Mouse (Mus musculus) neural tube, embryonic 11.5 days (tissue): Measurements from ENCODE around the gene Zdhhc21. TPM values are rescaled to one million over a fixed set of nuclear protein-coding genes. Genes with fewer than 3 reads are reported as not detected.

ENCODE experiments used
- ATAC-seq: fragments of 200-750 bp; cut with Nextera tagmentation; 2 replicates; pipeline ENCODE4 v1.8.0; 2017; ENCODE audit warnings: moderate number of reproducible peaks, mild to moderate bottlenecking, moderate TSS enrichment, moderate library complexity; ENCODE audit not compliant: insufficient read depth, low FRiP score, low TSS enrichment
- DNase-seq: peaks from one replicate; pipeline ENCODE4 v3.0.0-alpha.2; 2015; ENCODE audit warnings: low spot score
- H3K27ac ChIP-seq: fragments of 300-500 bp; sonication (generic); 2 replicates; pipeline ENCODE4 v1.5.1; 2014; ENCODE audit warnings: low read depth, mild to moderate bottlenecking, low read length
- H3K27me3 ChIP-seq: fragments of 300-500 bp; sonication (generic); 2 replicates; pipeline ENCODE4 v1.6.1; 2014; ENCODE audit warnings: mild to moderate bottlenecking, low read length, mixed read lengths; ENCODE audit not compliant: control insufficient read depth, insufficient read depth
- H3K36me3 ChIP-seq: fragments of 300-500 bp; sonication (generic); 2 replicates; pipeline ENCODE4 v1.6.1; 2014; ENCODE audit warnings: mild to moderate bottlenecking, low read length, moderate library complexity, mixed read lengths; ENCODE audit not compliant: control insufficient read depth, insufficient read depth
- H3K4me1 ChIP-seq: fragments of 300-500 bp; sonication (generic); 2 replicates; pipeline ENCODE4 v1.6.1; 2014; ENCODE audit warnings: low read length, mixed read lengths; ENCODE audit not compliant: control insufficient read depth, insufficient read depth
- H3K4me2 ChIP-seq: fragments of 300-500 bp; sonication (generic); 2 replicates; pipeline ENCODE4 v1.6.1; 2014; ENCODE audit warnings: low read depth, mild to moderate bottlenecking, moderate library complexity
- H3K4me3 ChIP-seq: fragments of 300-500 bp; sonication (generic); 2 replicates; pipeline ENCODE4 v1.5.1; 2014; ENCODE audit warnings: low read depth, low read length
- H3K9ac ChIP-seq: fragments of 300-500 bp; sonication (generic); 2 replicates; pipeline ENCODE4 v1.6.1; 2014; ENCODE audit warnings: mild to moderate bottlenecking, low read length
- H3K9me3 ChIP-seq: fragments of 300-500 bp; sonication (generic); 2 replicates; pipeline ENCODE4 v1.6.1; 2016; ENCODE audit warnings: low read length; ENCODE audit not compliant: control insufficient read depth
- WGBS: fragments of 180-500 bp; shearing (Covaris S2); extraction: QIAGEN DNeasy Blood & Tissue Kit; methylation state at CpG from one replicate; pipeline ENCODE4 v1.1.7; 2014; 5-methylcytosine and 5-hydroxymethylcytosine counted together
- polyA plus RNA-seq: library from polyadenylated mRNA; unstranded; fragments of >200 nt; fragmentation: Nextera tagmentation; extraction: Ambion mirVana; gene quantifications from 2 replicates; pipeline ENCODE4 v1.2.1, GENCODE M21; 2014

Gene Zdhhc21
- polyA plus RNA-seq, 1 experiment from 2014 or later, result 14.1 TPM

- H3K4me1 ChIP-seq, result no peaks in the 10 kb centered on the region
- H3K27me3 ChIP-seq, result no peaks in the 10 kb centered on the region
- no peak overlapping the region for H3K9ac ChIP-seq
- WGBS, result 43% methylated on average over 6 of the region's 6 CpGs
- H3K27ac ChIP-seq, result no peak overlapping the region
- H3K4me3 ChIP-seq, result no peak overlapping the region
- H3K4me2 ChIP-seq, result no peak overlapping the region
- H3K9me3 ChIP-seq, result no peaks in the 10 kb centered on the region
- no peak for DNase-seq
- no peaks in the 10 kb centered on the region for H3K36me3 ChIP-seq
- ATAC-seq, result no peak
Observed at GRCm38 (mm10) chr4:82872121-82872520, 12.4 kb upstream of the Zdhhc21 start.

- DNase-seq (no peak), ATAC-seq (no peak)
- H3K4me1 ChIP-seq, result no peaks in the 10 kb centered on the region
- no peaks in the 10 kb centered on the region for H3K27me3 ChIP-seq
- no peaks in the 10 kb centered on the region for H3K36me3 ChIP-seq
- no peak overlapping the region for H3K4me3 ChIP-seq
- H3K4me2 ChIP-seq, result no peak overlapping the region
- no peaks in the 10 kb centered on the region for H3K9me3 ChIP-seq
- 88% methylated on average over 5 of the region's 6 CpGs for WGBS
- H3K9ac ChIP-seq, result no peak overlapping the region
- no peak overlapping the region for H3K27ac ChIP-seq
Observed at GRCm38 (mm10) chr4:82870931-82871330, 11.2 kb upstream of the Zdhhc21 start.

- Histone ChIP-seq H3K27ac (no peak overlapping the region), H3K9me3 (no peaks in the 10 kb centered on the region), H3K36me3 (no peaks in the 10 kb centered on the region), H3K9ac (no peak overlapping the region), H3K4me1 (no peaks in the 10 kb centered on the region), H3K27me3 (no peaks in the 10 kb centered on the region), H3K4me2 (no peak overlapping the region), H3K4me3 (no peak overlapping the region)
- ATAC-seq (no peak), DNase-seq (no peak)
- 80% methylated on average over 5 of the region's 5 CpGs for WGBS
Observed at GRCm38 (mm10) chr4:82867731-82868445, 8.1 kb upstream of the Zdhhc21 start.

- no peak for DNase-seq
- no peaks in the 10 kb centered on the region for H3K9me3 ChIP-seq
- H3K27ac ChIP-seq, result no peak overlapping the region
- no peak for ATAC-seq
- no peaks in the 10 kb centered on the region for H3K27me3 ChIP-seq
- H3K9ac ChIP-seq, result no peak overlapping the region
- H3K4me2 ChIP-seq, result no peak overlapping the region
- no peaks in the 10 kb centered on the region for H3K36me3 ChIP-seq
- H3K4me3 ChIP-seq, result no peak overlapping the region
- 79% methylated on average over 4 of the region's 4 CpGs for WGBS
- H3K4me1 ChIP-seq, result no peaks in the 10 kb centered on the region
Observed at GRCm38 (mm10) chr4:82867111-82867510, 7.4 kb upstream of the Zdhhc21 start.

- DNase-seq (no peak), ATAC-seq (no peak)
- Histone ChIP-seq H3K9me3 (no peaks in the 10 kb centered on the region), H3K27me3 (no peaks in the 10 kb centered on the region), H3K36me3 (no peaks in the 10 kb centered on the region), H3K9ac (no peak overlapping the region), H3K4me1 (no peaks in the 10 kb centered on the region), H3K4me2 (no peak overlapping the region), H3K4me3 (no peak overlapping the region), H3K27ac (no peak overlapping the region)
- 87% methylated on average over 8 of the region's 8 CpGs for WGBS
Observed at GRCm38 (mm10) chr4:82864974-82865699, 5.4 kb upstream of the Zdhhc21 start.

- ATAC-seq, result no peak
- H3K36me3 ChIP-seq, result no peaks in the 10 kb centered on the region
- no peak for DNase-seq
- no peak overlapping the region for H3K9ac ChIP-seq
- H3K27ac ChIP-seq, result no peak overlapping the region
- peaks cover 4% of the 10 kb centered on the region; the same call in 1 of the 2 replicates for H3K4me1 ChIP-seq
- 91% methylated on average over 8 of the region's 8 CpGs for WGBS
- H3K27me3 ChIP-seq, result no peaks in the 10 kb centered on the region
- no peaks in the 10 kb centered on the region for H3K9me3 ChIP-seq
- no peak overlapping the region for H3K4me3 ChIP-seq
- H3K4me2 ChIP-seq, result no peak overlapping the region
Observed at GRCm38 (mm10) chr4:82863316-82863715, 3.6 kb upstream of the Zdhhc21 start.

- no peak overlapping the region for H3K4me2 ChIP-seq
- no peaks in the 10 kb centered on the region for H3K9me3 ChIP-seq
- H3K4me1 ChIP-seq, result peaks cover 4% of the 10 kb centered on the region; the same call in 1 of the 2 replicates
- no peak overlapping the region for H3K4me3 ChIP-seq
- no peak overlapping the region for H3K9ac ChIP-seq
- ATAC-seq, result no peak
- no peak overlapping the region for H3K27ac ChIP-seq
- H3K36me3 ChIP-seq, result no peaks in the 10 kb centered on the region
- WGBS, result 90% methylated on average over 2 of the region's 2 CpGs
- no peaks in the 10 kb centered on the region for H3K27me3 ChIP-seq
- no peak for DNase-seq
Observed at GRCm38 (mm10) chr4:82861451-82861850, 1.7 kb upstream of the Zdhhc21 start.

GRCm38 (mm10) chr4:82860566-82860965, 808 bp upstream of the Zdhhc21 start:
- no peak for ATAC-seq
- Histone ChIP-seq H3K9me3 (no peaks in the 10 kb centered on the region), H3K4me3 (no peak overlapping the region), H3K27me3 (no peaks in the 10 kb centered on the region), H3K9ac (no peak overlapping the region), H3K36me3 (no peaks in the 10 kb centered on the region), H3K27ac (no peak overlapping the region), H3K4me1 (peaks cover 4% of the 10 kb centered on the region; the same call in 1 of the 2 replicates), H3K4me2 (no peak overlapping the region)
- no peak for DNase-seq
- WGBS, result 55% methylated on average over 3 of the region's 3 CpGs
